Mouse (Mus musculus): ENCODE data around the gene Usp22. TPM values are rescaled to one million over a fixed set of nuclear protein-coding genes. Genes with fewer than 3 reads are reported as not detected.

The Usp22 gene
- polyA plus RNA-seq, 1 experiment from 2014 or later: 529 TPM

Other genes with a start within 250 kb of the Usp22 start
- 18.5 and 23.2 TPM in 2 replicates for gene Map2k3, start 243.0 kb downstream of the Usp22 start, polyA plus RNA-seq (2014; fragmentation: Nextera tagmentation; extraction: Ambion mirVana)
- 2.8 and 2.9 TPM in 2 replicates for gene Kcnj12, start 152.5 kb downstream of the Usp22 start, polyA plus RNA-seq (2014; fragmentation: Nextera tagmentation; extraction: Ambion mirVana)
- gene Tnfrsf13b, start 48.3 kb downstream of the Usp22 start, polyA plus RNA-seq (2014; fragmentation: Nextera tagmentation; extraction: Ambion mirVana): 0.35 and 2.0 TPM in 2 replicates
- 0.12 TPM in 1 of 2 replicates, not detected in the other for gene Aldh3a1, start 32.5 kb upstream of the Usp22 start, polyA plus RNA-seq (2014; fragmentation: Nextera tagmentation; extraction: Ambion mirVana)
- 21.8 and 30.2 TPM in 2 replicates for gene Aldh3a2, start 92.4 kb upstream of the Usp22 start, polyA plus RNA-seq (2014; fragmentation: Nextera tagmentation; extraction: Ambion mirVana)
- gene Slc47a2, start 167.8 kb upstream of the Usp22 start, polyA plus RNA-seq (2014; fragmentation: Nextera tagmentation; extraction: Ambion mirVana): not detected in 2 replicates
- gene Slc47a1, start 203.3 kb upstream of the Usp22 start, polyA plus RNA-seq (2014; fragmentation: Nextera tagmentation; extraction: Ambion mirVana): not detected in 2 replicates